Mouse (Mus musculus) layer of hippocampus, adult 11-12 months (tissue): ENCODE measurements around the gene AF067061.
"Not testable (repeated sequence)": the region's sequence is repeated elsewhere in the genome, so short reads cannot be mapped to it uniquely, and the experiment has no call there.

Source experiments
- DNase-seq: peaks from one replicate; pipeline ENCODE4 v3.0.0; 2022; ENCODE audit warnings: low spot score

Gene AF067061

DNA sequence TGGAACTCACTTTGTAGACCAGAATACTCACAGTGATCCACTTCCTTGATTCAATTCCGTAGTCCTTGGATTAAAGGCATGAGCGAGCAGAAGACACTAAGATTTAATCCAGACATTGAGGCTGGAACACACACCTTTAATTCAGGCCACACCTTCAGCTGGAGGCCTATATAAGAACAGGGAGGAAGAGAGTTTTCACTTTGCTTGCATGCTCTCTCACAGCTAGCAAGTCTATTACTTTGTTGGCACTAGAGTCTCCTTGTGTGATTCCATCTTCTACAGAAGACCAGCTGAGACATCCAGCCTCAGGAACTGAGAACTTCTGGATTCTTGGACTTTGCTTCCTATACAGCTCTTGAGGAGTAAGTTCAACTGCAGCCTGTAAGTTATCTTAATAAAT, at the start of gene AF067061:
AF067061 (plus strand) TSS at position 245 of the 400 bp plus-strand sequence.
- DNase-seq = not testable (repeated sequence)

DNA sequence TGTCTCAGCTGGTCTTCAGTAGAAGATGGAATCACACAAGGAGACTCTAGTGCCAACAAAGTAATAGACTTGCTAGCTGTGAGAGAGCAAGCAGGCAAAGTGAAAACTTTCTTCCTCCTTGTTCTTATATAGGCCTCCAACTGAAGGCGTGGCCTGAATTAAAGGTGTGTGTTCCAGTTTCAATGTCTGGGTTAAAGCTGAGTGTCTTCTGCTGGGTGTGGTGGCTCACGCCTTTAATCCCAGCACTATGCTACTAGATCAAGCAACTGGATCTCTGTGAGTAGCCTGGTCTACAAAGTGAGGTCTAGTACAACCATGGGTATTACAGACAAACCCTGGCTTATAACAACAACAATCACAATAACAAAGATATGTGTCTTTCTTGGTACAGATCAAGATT, 47.1 kb upstream of the AF067061 start, which contains the start of gene Gm21762:
Gm21762 (minus strand) TSS at position 101 of the 400 bp plus-strand sequence.
- DNase-seq = not testable (repeated sequence)

DNA sequence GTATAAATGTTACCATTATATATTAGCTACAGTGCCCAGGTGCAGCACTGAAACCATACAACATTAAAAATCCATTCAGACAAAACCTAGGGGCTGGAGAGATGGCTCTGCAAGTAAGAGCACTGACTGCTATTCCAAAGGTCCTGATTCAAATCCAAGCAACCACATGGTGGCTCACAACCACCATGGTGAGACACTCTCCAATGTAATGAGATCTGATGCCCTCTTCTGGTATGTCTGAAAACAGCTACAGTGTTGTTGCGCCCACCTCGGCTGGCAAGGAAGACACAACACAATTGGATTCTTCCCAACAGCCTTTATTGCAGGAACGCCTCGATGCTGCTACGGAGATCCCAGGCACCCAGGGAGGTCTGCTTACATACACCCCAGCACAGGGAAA, 42.0 kb upstream of the AF067061 start:
- DNase-seq = not testable (repeated sequence)

DNA sequence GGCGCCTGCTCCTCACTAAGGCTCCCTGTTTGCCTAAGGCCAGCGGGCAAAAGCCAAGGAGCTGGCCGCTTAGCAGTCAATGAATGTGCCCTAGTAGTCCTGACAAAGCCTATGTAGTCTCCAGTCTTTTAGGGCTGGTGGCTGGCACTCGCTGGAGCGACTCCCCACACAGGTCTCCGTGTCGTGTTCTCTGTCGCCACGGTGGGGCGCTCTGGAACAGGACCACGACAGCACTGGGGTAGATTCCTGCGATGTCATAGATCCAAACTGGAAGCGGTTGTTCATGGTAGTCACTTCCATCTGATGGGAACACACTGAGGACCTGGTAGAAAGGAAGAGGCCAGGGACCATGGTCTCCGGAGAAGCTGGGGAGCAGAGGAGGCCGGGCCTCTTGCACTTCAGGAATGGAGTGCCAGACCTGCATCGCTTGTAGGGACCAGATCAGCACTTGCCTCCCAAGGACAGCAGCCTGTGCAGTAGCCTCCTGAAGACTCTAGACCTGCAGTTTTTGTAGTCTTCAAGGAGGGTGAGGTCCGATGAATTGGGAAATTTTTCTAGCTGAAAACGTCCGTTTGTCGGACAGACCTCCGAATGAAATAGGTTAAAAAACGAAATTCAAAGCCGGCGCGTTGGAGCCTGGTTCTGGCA, 39.8 kb upstream of the AF067061 start:
- not testable (repeated sequence) for DNase-seq

DNA sequence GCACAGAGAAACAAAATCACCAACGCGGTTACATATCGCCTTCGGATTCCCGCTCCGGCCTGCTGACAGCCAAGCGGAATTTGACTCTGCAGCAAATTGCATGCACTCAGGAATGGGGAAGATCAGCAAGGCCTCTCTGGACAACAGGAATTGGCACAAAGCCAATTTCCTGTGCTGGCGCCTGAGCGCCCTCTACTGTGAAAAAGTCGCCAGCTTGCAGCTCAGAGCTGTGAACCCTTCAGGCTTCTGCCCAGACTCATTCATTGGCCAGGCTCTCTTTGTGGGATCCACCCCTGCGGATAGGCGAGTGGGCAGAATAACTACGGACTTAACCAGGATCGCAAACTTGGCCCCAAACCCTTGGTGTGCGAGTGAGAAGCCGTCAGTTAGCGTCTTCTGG, 31.1 kb upstream of the AF067061 start:
- DNase-seq = not testable (repeated sequence)

DNA sequence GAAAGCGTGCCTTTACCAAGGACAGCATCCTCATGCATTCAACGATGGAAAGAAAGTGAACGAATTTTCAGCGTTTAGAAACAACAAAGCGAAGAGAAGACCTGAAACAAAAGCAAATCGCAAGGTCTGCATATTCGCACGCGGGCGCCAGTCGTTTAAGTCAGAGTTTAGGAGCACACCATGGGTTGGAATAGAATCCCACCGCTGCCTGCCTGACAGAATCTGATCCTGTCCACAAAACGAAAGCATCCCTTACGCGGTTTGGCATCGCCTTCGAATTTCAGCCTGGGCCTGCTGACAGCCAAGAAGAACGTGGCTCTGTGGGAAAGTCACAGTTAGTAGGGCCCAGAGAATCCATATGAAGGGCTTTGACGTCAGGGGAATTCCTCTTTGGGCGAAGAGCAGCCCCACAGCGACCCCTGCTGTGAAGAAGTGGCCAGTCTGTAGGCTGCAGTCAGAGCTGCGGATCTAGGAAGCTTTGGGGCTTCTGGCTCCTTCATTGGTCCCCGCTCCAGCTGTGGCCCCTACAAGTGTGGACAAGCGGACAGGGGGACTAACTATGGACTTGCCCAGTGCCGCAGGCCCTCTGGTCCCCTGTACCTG, 30.4 kb upstream of the AF067061 start:
- not testable (repeated sequence) for DNase-seq

DNA sequence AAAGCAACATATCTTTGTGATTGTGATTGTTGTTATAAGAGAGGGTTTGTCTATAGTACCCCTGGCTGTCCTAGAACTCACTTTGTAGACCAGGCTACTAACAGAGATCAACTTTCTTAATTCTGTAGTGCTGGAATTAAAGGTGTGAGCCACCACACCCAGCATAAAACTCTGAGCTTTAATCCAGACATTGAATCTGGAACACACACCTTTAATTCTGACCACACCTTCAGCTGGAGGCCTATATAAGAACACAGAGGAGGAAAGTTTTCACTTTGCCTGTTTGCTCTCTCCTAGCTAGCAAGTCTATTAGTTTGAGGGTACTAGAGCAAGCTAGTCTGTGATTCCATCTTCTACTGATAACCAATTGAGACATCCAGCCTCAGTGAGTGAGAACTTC, 24.1 kb upstream of the AF067061 start, which contains the start of gene Gm21731:
Gm21731 (plus strand) TSS at position 301 of the 400 bp plus-strand sequence.
- DNase-seq = not testable (repeated sequence)

DNA sequence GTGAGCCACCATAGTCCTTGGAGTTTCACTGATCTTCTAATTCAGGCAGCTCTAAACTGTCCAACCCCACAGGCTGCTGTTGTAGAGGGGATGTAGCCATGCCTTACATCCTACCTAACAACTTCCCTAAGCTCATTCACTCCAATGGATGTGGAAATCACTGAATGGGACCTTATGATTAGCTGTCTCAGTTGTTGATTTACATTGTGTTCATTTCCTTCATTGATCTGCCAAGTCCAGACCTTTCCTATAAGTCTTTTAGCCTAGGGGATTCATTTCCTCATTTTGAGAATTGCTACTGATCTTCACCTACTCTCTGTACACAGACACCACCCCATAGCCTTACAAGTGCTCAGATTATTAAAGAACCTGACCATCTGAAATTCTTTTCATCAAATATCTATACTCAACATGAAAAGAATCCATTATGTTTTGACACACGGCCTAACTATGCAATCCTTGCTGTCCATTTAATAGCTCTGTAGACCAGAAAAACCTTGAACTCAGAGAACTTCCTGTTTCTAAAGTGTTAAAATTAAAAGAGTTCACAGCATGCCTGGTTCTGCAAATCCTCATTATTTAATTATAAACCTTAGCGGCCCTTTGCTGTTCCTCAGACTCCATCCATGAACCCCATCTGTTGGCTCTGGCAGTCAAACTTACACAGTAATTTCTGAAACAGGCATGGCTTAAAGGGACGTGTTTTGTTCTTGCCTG, 11.5 kb upstream of the AF067061 start:
- DNase-seq = not testable (repeated sequence)

DNA sequence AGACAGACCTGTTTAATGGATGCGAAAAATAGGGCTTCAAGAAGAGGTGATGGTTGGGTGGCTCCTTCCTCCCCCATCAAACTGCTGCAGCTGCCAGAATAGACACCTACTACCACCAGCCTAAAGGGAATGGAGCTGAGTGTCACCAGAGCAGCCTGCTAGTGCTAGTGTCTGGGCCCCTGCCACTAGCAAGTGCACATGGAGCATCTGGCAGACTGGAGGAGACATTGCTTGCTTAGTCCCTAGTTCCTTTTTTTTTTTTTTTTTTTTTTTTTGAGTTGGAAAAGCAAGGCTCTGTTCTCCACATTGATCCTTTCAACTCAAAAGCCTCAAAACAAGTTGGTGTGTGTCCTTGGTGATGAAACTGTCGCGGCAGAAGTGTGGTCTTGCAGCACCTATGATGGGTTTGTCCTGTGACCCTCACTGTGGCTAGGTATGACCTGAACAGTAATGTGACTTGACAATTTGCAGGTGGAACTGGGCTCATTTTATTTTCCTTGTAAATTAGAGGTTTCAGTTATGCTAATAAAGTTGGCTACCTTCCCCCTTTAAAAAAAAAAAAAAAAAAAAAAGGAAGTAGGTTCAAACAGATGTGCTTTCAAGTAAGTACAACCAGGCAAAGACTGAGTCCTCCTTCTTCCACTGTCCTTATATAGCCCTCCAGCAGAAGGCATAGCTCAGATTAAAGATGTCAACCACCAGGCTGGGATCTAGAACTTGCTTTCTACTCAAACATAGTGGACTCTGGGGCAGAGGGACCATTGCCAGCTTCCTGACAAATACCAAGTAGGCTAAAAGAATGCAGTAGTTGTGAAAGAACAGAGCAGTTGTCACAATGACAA, 3.9 kb upstream of the AF067061 start:
- not testable (repeated sequence) for DNase-seq

DNA sequence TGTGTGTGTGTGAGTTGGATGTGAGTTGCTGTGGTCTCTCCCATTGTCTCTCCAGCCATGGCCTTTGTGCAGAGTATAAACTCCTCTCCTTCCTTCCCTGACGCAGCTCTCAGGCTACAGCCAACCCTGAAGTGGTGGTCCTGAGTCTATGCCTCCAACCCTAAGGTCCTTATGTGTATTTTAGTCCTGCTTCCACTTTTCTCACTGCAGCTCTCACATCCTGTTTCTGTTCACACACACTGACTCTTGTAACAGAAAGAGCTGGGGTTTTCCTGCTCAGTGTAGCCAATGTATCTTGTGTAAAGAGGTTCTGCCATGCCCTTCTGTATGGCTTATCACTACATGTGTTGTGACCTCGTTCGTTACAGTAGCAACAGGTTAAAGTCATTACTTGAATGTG, 3.2 kb upstream of the AF067061 start:
- DNase-seq = not testable (repeated sequence)

DNA sequence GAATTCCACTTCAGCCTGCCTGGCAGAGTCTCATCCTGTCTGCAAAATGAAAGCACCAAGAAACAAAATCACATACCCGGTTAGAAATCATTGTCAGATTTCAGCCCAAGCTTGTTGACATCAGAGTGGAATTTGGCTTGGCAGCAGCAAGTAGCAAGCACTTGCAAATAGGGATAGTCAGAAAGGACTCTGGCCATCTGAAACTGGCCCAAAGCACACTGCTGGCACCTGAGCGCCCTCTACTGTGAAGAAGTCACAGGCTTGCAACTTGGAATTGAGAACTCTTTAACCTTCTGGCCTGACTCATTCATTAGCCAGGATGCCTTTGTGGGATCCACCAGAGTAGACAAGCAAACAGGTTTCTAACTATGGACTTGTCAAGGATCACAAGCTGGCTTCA, 14.9 kb downstream of the AF067061 start:
- DNase-seq = not testable (repeated sequence)

DNA sequence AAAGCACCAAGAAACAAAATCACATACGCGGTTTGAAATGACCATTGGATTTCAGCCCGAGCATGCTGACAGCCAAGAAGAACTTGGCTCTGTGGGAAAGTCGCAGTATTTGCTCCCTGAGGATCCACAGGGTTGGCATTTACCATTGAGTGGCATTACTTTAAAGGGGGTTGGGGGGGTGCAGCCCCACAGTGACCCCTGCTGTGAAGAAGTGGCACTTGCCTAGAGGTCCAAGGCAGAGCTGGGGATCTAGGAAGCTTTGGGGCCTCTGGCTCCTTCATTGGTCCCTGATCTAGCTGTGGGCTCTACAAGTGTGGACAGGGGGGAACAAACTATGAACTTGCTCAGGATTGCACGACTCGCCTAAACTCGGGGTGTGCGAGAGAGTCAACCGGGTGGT, 15.9 kb downstream of the AF067061 start:
- no peak for DNase-seq

DNA sequence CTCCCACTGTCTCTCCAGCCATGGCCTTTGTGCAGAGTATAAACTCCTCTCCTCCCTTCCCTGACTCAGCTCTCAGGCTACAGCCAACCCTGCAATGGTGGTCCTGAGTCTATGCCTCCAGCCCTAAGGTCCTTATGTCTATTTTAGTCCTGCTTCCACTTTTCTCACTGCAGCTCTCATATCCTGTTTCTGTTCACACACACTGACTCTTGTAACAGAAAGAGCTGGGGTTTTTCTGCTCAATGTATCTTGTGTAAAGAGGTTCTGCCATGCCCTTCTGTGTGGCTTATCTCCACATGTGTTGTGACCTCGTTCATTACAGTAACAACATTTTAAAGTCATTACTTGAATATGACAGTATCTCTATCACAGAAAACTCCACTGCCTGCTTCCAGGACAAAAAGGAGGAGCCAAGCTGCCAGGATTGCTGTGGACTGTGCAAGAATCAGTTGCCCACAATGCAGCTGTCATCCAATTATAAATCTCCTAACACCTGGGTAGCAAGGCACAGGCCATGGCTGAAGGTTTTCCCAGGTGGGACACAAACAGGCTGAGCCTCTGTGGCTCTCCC, 36.5 kb downstream of the AF067061 start:
- DNase-seq = no peak

DNA sequence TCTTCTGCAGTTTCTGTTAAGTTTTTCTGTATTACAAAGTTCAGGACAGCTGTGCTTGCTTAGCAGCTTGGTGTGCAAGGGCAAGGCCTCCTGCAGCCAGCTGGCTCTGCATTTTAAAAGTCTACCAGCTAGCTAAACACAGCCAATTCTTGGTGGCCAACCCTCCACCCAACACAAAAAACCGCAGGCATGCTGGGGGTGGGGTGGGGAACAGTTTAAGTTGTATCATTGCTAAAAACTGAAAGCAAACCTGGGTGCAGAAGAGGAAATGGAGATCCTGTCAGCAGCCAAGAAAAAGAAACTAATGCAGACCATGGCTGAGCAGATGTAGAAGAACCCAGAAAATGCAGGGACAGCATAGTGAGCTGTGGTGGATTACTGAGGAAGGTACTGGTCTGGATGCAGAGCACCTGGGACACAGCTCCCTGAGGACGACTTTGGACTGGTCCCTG, 37.1 kb downstream of the AF067061 start, which contains the start of gene BC147527:
BC147527 (plus strand) TSS at position 402 of the 452 bp plus-strand sequence.
- DNase-seq = no peak

DNA sequence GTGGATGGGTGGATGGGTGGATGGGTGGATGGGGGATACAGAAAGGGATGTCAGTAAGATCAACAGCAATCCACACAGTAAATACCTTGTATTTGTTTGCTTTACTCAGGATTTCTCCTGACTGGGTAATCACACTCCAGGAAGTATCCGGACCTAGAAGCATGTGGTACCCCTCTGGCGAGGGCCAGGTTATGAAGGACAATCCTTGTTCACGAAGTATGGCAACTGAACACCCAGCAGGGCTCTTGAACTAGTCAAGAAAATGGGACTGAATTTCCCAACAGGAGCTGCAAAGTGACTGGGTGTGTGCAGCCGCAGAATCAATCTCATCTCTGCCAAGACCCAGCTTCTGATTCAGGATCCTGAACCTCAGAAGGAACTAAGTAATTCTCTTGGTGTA, 37.9 kb downstream of the AF067061 start:
- DNase-seq = no peak

DNA sequence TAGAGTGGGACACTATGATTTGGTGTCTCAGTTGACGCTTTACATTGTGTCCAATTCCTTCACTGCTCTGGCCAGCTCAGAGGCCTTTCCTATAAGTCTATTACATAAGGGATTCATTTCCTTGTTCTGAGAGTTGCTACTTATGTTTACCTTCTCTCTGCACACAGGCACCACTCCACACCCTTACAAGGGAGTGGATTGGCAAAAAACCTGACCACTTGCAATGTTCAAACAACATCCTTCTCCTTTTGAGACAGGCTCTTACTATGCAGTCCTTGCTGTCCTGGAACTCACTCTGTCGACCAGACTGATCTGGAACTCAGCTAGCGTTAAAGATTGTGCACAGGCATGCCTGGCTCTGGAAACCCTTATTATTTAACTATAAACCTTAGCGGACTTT, 47.8 kb downstream of the AF067061 start:
- no peak for DNase-seq

DNA sequence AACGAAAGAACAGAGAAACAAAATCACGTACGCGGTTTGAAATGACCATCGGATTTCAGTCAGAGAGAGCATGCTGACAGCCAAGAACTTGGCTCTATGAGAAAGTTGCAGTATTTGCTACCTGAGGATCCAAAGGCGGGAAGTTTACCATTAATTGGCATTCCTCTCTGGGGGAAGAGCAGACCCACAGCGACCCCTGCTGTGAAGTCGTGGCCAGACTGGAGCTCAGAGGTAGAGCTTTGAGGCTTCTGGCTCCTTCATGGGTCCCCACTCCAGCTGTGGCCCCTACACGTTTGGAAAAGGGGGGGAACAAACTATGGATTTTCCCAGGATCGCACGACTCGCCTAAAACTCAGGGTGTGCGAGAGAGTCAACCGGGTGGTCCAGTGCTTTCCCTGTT, 50.7 kb downstream of the AF067061 start:
- no peak for DNase-seq
